Mouse (Mus musculus) lung, embryonic 14.5 days (tissue): Measurements from ENCODE around the gene Celsr1. TPM values are rescaled to one million over a fixed set of nuclear protein-coding genes. Genes with fewer than 3 reads are reported as not detected.

ENCODE experiments used
- ATAC-seq: fragments of 200-750 bp; cut with Nextera tagmentation; 2 replicates; pipeline ENCODE4 v1.8.0; 2017; ENCODE audit warnings: mild to moderate bottlenecking, moderate TSS enrichment, moderate library complexity; ENCODE audit not compliant: insufficient read depth
- DNase-seq: peaks from one replicate; pipeline ENCODE4 v3.0.0-alpha.2; 2015
- H3K27ac ChIP-seq: fragments of 300-500 bp; sonication (generic); 2 replicates; pipeline ENCODE4 v1.5.1; 2014; ENCODE audit warnings: low read depth, mild to moderate bottlenecking, moderate library complexity
- H3K27me3 ChIP-seq: fragments of 300-500 bp; sonication (generic); 2 replicates; pipeline ENCODE4 v1.6.1; 2014; ENCODE audit warnings: low read length, control low read depth; ENCODE audit not compliant: insufficient read depth
- H3K36me3 ChIP-seq: fragments of 300-500 bp; sonication (generic); 2 replicates; pipeline ENCODE4 v1.6.1; 2014; ENCODE audit warnings: control low read depth; ENCODE audit not compliant: insufficient read depth
- H3K4me1 ChIP-seq: fragments of 300-500 bp; sonication (generic); 2 replicates; pipeline ENCODE4 v1.6.1; 2014; ENCODE audit warnings: antibody characterized with exemption, control low read depth; ENCODE audit not compliant: insufficient read depth
- H3K4me2 ChIP-seq: fragments of 300-500 bp; sonication (generic); 2 replicates; pipeline ENCODE4 v1.6.1; 2014; ENCODE audit warnings: mild to moderate bottlenecking
- H3K4me3 ChIP-seq: fragments of 300-500 bp; sonication (generic); 2 replicates; pipeline ENCODE4 v1.5.1; 2014; ENCODE audit warnings: low read depth, low read length
- H3K9ac ChIP-seq: fragments of 300-500 bp; sonication (generic); 2 replicates; pipeline ENCODE4 v1.6.1; 2014
- H3K9me3 ChIP-seq: fragments of 300-500 bp; sonication (generic); 2 replicates; pipeline ENCODE4 v1.6.1; 2016; ENCODE audit warnings: low read depth, low read length, control low read depth
- CTCF ChIP-seq: IDR thresholded peaks from 2 replicates; pipeline ENCODE4 v1.5.1; 2016; ENCODE audit warnings: antibody characterized with exemption, low read depth
- WGBS: fragments of 180-500 bp; shearing (Covaris S2); extraction: QIAGEN DNeasy Blood & Tissue Kit; methylation state at CpG from one replicate; pipeline ENCODE4 v1.1.7; 2014; 5-methylcytosine and 5-hydroxymethylcytosine counted together
- polyA plus RNA-seq: library from polyadenylated mRNA; unstranded; fragments of >200 nt; fragmentation: Nextera tagmentation; extraction: Ambion mirVana; gene quantifications from 2 replicates; pipeline ENCODE4 v1.2.1, GENCODE M21; 2014

The Celsr1 gene
- polyA plus RNA-seq, 1 experiment from 2014 or later, result 9.9 TPM

- TF ChIP-seq CTCF, result no peak
- peak overlapping the region; percentile 76 for H3K4me3 ChIP-seq
- H3K27me3 ChIP-seq, result no peaks in the 10 kb centered on the region
- ATAC-seq (peak; percentile 21), DNase-seq (no peak)
- peak overlapping the region; percentile 42; the same call in 1 of the 2 replicates for H3K27ac ChIP-seq
- peak overlapping the region; percentile 71 for H3K9ac ChIP-seq
- peaks cover 30% of the 10 kb centered on the region for H3K36me3 ChIP-seq
- H3K4me2 ChIP-seq, result peak overlapping the region; percentile 89
- WGBS, result 6% methylated on average over 15 of the region's 15 CpGs
- peaks cover 16% of the 10 kb centered on the region for H3K4me1 ChIP-seq
- H3K9me3 ChIP-seq, result no peaks in the 10 kb centered on the region
Observed at GRCm38 (mm10) chr15:85858980-85859489, 174.5 kb downstream of the Celsr1 start.

GRCm38 (mm10) chr15:85851656-85852392, 181.8 kb downstream of the Celsr1 start:
- no peak overlapping the region for H3K9ac ChIP-seq
- H3K4me2 ChIP-seq, result no peak overlapping the region
- no peak overlapping the region for H3K4me3 ChIP-seq
- H3K27ac ChIP-seq, result no peak overlapping the region
- WGBS, result 71% methylated on average over 12 of the region's 12 CpGs
- H3K27me3 ChIP-seq, result no peaks in the 10 kb centered on the region
- no peaks in the 10 kb centered on the region for H3K4me1 ChIP-seq
- no peak for TF ChIP-seq CTCF
- H3K36me3 ChIP-seq, result no peaks in the 10 kb centered on the region
- ATAC-seq, result no peak
- DNase-seq, result no peak
- H3K9me3 ChIP-seq, result no peaks in the 10 kb centered on the region

Other genes starting within 250 kb of the Celsr1 start
- 26.8 and 31.2 TPM in 2 replicates for gene Cdpf1, start 222.1 kb downstream of the Celsr1 start, polyA plus RNA-seq
- 0.20 and 0.24 TPM in 2 replicates for gene Pkdrej, start 212.0 kb downstream of the Celsr1 start, polyA plus RNA-seq
- 3.4 and 4.1 TPM in 2 replicates for gene Ttc38, start 201.5 kb downstream of the Celsr1 start, polyA plus RNA-seq
- 35.4 and 36.2 TPM in 2 replicates for gene Gtse1, start 174.0 kb downstream of the Celsr1 start, polyA plus RNA-seq
- 30.2 and 36.9 TPM in 2 replicates for gene Trmu, start 154.5 kb downstream of the Celsr1 start, polyA plus RNA-seq
- 8.6 and 9.8 TPM in 2 replicates for gene Gramd4, start 23.9 kb upstream of the Celsr1 start, polyA plus RNA-seq
- 33.8 and 34.2 TPM in 2 replicates for gene Cerk, start 152.4 kb upstream of the Celsr1 start, polyA plus RNA-seq
- gene Tbc1d22a, start 180.7 kb upstream of the Celsr1 start, polyA plus RNA-seq, result 8.4 and 10.6 TPM in 2 replicates